Mouse (Mus musculus) E14TG2a.4 (cell line): ENCODE measurements around the gene Sf3b3.
"Not testable (repeated sequence)": the region's sequence is repeated elsewhere in the genome, so short reads cannot be mapped to it uniquely, and the experiment has no call there.

Source experiments
- CTCF ChIP-seq: conservative IDR thresholded peaks from 2 replicates; pipeline ENCODE4 v1.5.1; 2014; ENCODE audit warnings: low read length
- NANOG ChIP-seq: IDR thresholded peaks from 2 replicates; pipeline ENCODE4 v1.6.1; 2014; ENCODE audit warnings: borderline replicate concordance, low read length, mixed read lengths
- POU5F1 ChIP-seq: IDR thresholded peaks from 2 replicates; pipeline ENCODE4 v1.6.1; 2014; ENCODE audit warnings: low read length, borderline replicate concordance

DNA sequence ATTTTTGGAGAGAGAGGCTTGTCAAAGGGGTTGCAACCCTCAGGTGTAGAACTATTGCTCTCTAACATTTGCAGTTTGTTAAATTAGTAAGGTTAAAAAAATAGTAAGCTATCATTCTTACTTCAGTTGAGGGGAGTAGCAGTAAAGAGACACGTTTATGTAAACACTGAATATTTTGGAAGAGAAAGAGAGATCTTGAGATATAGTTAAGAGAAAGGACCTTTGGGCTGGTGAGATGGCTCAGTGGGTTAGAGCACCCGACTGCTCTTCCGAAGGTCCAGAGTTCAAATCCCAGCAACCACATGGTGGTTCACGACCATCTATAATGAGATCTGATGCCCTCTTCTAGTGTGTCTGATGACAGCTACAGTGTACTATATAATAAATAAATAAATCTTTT, 9.5 kb upstream of the Sf3b3 start:
- not testable (repeated sequence) for TF ChIP-seq CTCF, NANOG, POU5F1
